ENCODE assay signal across 9 mouse cellular contexts in genomic region chr17:23542004-23542720, GRCm38 (mm10). TPM values are rescaled to one million over a fixed set of nuclear protein-coding genes. Genes with fewer than 3 reads are reported as not detected.
A peak's percentile ranks its signal among the peaks of the same experiment; 100 is the strongest.
DNase-seq lines count a peak whose midpoint lies in the region; ATAC-seq and TF ChIP-seq lines count a peak whose summit lies in the region.
"Had no signal": no experiment of that assay in that cellular context is flagged by ENCODE, and none has a peak within 500 bp of the region (broad histone marks: within the 10 kb centered on the region; RNA-seq: fewer than 3 reads in every experiment).

No protein-coding gene starts in this region.

- H3K27ac ChIP-seq in heart, embryonic 10.5 days: no peak overlapping the region
- no peak overlapping the region for H3K27ac ChIP-seq in embryonic facial prominence, embryonic 14.5 days (replicated peaks; ENCODE audit: low read depth, low read length)
- H3K27ac ChIP-seq in limb, embryonic 13.5 days: no peak overlapping the region
- no peak overlapping the region for H3K27ac ChIP-seq in stomach, embryonic 14.5 days (ENCODE audit: low read length)

- no peak overlapping the region for H3K9ac ChIP-seq in embryonic facial prominence, embryonic 14.5 days (ENCODE audit: low read depth, low read length)
- H3K9ac ChIP-seq in limb, embryonic 13.5 days: 0 out of 2 replicates have a peak overlapping the region, but pooled peaks have one; percentile 9
- no peak overlapping the region for H3K9ac ChIP-seq in stomach, embryonic 14.5 days (replicated peaks; ENCODE audit: low read depth, low read length)

- intact Hi-C loops in heart, postnatal 25 days (cut with DNase I): loop anchor here (10.0 kb wide), 1 partner anchor 347 kb away; the partner anchor contains the start of gene Zfp40

- peak overlapping the region; percentile 24 for H3K4me2 ChIP-seq in embryonic facial prominence, embryonic 14.5 days (ENCODE audit: low read depth, low read length)
- H3K4me2 ChIP-seq in limb, embryonic 13.5 days (replicated peaks): peak overlapping the region; percentile 50
- H3K4me2 ChIP-seq in stomach, embryonic 14.5 days (replicated peaks; ENCODE audit: low read depth, low read length): peak overlapping the region; percentile 23

- H3K27me3 ChIP-seq in heart, embryonic 10.5 days (ENCODE audit: insufficient read depth, poor library complexity, severe bottlenecking): 0 out of 2 replicates have a peak, but pooled peaks cover 7% of the 10 kb centered on the region
- H3K27me3 ChIP-seq in E14TG2a.4 (ENCODE audit: insufficient read depth, low read length): peaks cover 22% of the 10 kb centered on the region
- peaks cover 46% of the 10 kb centered on the region for H3K27me3 ChIP-seq in embryonic facial prominence, embryonic 14.5 days (replicated peaks; ENCODE audit: control insufficient read depth, insufficient read depth, low read length)
- peaks cover 53% of the 10 kb centered on the region for H3K27me3 ChIP-seq in limb, embryonic 13.5 days
- peaks cover 6% of the 10 kb centered on the region; the same call in 1 of the 2 replicates for H3K27me3 ChIP-seq in stomach, embryonic 14.5 days (ENCODE audit: control insufficient read depth, insufficient read depth, low read length)

- peak; percentile 74 for DNase-seq in heart, embryonic 10.5 days (ENCODE audit: low spot score)
- no peak for DNase-seq in heart, postnatal 25 days (ENCODE audit: low spot score)
- DNase-seq in embryonic facial prominence, embryonic 14.5 days (ENCODE audit: low spot score): no peak
- DNase-seq in ovary, postnatal 14 days (ENCODE audit: low spot score): no peak
- DNase-seq in right cerebral cortex, adult 18-20 months: no peak

- H3K36me3 ChIP-seq in heart, embryonic 10.5 days: no peaks in the 10 kb centered on the region
- no peaks in the 10 kb centered on the region for H3K36me3 ChIP-seq in E14TG2a.4 (ENCODE audit: insufficient read depth, low read length)
- H3K36me3 ChIP-seq in embryonic facial prominence, embryonic 14.5 days (ENCODE audit: control insufficient read depth, insufficient read depth, low read length): no peaks in the 10 kb centered on the region
- H3K36me3 ChIP-seq in limb, embryonic 13.5 days: no peaks in the 10 kb centered on the region
- H3K36me3 ChIP-seq in stomach, embryonic 14.5 days (ENCODE audit: control insufficient read depth, insufficient read depth, low read length): no peaks in the 10 kb centered on the region

- ATAC-seq in embryonic facial prominence, embryonic 14.5 days (ENCODE audit: low read depth): no peak
- ATAC-seq in limb, embryonic 13.5 days (ENCODE audit: low FRiP score, low read depth): no peak
- no peak for ATAC-seq in stomach, embryonic 14.5 days (ENCODE audit: insufficient number of reproducible peaks, insufficient read depth, low FRiP score, low read depth)

- H3K4me1 ChIP-seq in heart, embryonic 10.5 days: peaks cover 19% of the 10 kb centered on the region; the same call in 1 of the 2 replicates
- peaks cover 84% of the 10 kb centered on the region for H3K4me1 ChIP-seq in E14TG2a.4 (replicated peaks; ENCODE audit: low read depth, low read length)
- H3K4me1 ChIP-seq in embryonic facial prominence, embryonic 14.5 days (ENCODE audit: control insufficient read depth, insufficient read depth, low read length): 0 out of 2 replicates have a peak, but pooled peaks cover 10% of the 10 kb centered on the region
- peaks cover 20% of the 10 kb centered on the region for H3K4me1 ChIP-seq in limb, embryonic 13.5 days
- peaks cover 9% of the 10 kb centered on the region for H3K4me1 ChIP-seq in stomach, embryonic 14.5 days (ENCODE audit: control insufficient read depth, insufficient read depth, low read length)

- no peak for TF ChIP-seq CTCF in E14TG2a.4 (conservative IDR thresholded peaks at IDR 0.05; ENCODE audit: low read length)

- peak overlapping the region; percentile 50 for H3K4me3 ChIP-seq in heart, embryonic 10.5 days
- H3K4me3 ChIP-seq in E14TG2a.4 (replicated peaks; ENCODE audit: low read length): peak overlapping the region; percentile 67
- no peak overlapping the region for H3K4me3 ChIP-seq in embryonic facial prominence, embryonic 14.5 days (ENCODE audit: low read depth, low read length)
- peak overlapping the region; percentile 10; the same call in 1 of the 2 replicates for H3K4me3 ChIP-seq in limb, embryonic 13.5 days
- H3K4me3 ChIP-seq in stomach, embryonic 14.5 days (ENCODE audit: low read depth, low read length): no peak overlapping the region

- 9% methylated on average over 12 of the region's 12 CpGs for WGBS in heart, embryonic 10.5 days
- WGBS in embryonic facial prominence, embryonic 14.5 days: 13% methylated on average over 12 of the region's 12 CpGs
- 16% methylated on average over 12 of the region's 12 CpGs for WGBS in limb, embryonic 13.5 days
- 21% methylated on average over 12 of the region's 12 CpGs for WGBS in stomach, embryonic 14.5 days

- no peaks in the 10 kb centered on the region for H3K9me3 ChIP-seq in heart, embryonic 10.5 days
- no peaks in the 10 kb centered on the region for H3K9me3 ChIP-seq in E14TG2a.4 (ENCODE audit: low read length)
- no peaks in the 10 kb centered on the region for H3K9me3 ChIP-seq in embryonic facial prominence, embryonic 14.5 days (ENCODE audit: control insufficient read depth, low read length)
- no peaks in the 10 kb centered on the region for H3K9me3 ChIP-seq in limb, embryonic 13.5 days
- H3K9me3 ChIP-seq in stomach, embryonic 14.5 days (ENCODE audit: control insufficient read depth, low read depth, low read length): no peaks in the 10 kb centered on the region

RNA-seq across cellular contexts. Expression of gene Zfp213, which starts 21.9 kb away (rescaled TPM):
- 19.5 and 23.0 TPM in 2 replicates for polyA plus RNA-seq in heart, embryonic 10.5 days (2016; fragmentation: Nextera tagmentation; extraction: Ambion mirVana)
- total RNA-seq in heart, postnatal 25 days (2021): 1 to 10 TPM; 4.7 to 6.2 TPM
- 17.7 and 18.2 TPM in 2 replicates for polyA plus RNA-seq in embryonic facial prominence, embryonic 14.5 days (2014; fragmentation: Nextera tagmentation; extraction: Ambion mirVana)
- 21.0 and 21.7 TPM in 2 replicates for polyA plus RNA-seq in limb, embryonic 13.5 days (2015; fragmentation: Nextera tagmentation; extraction: Ambion mirVana)
- polyA plus RNA-seq in stomach, embryonic 14.5 days (2014; fragmentation: Nextera tagmentation; extraction: Ambion mirVana): 18.1 and 18.9 TPM in 2 replicates

RNA-seq across cellular contexts. Expression of gene Zfp13, which starts 57.1 kb away (rescaled TPM):
- 12.0 and 15.4 TPM in 2 replicates for polyA plus RNA-seq in heart, embryonic 10.5 days (2016; fragmentation: Nextera tagmentation; extraction: Ambion mirVana)
- total RNA-seq in heart, postnatal 25 days (2021): 1 to 10 TPM; 3.4 to 4.8 TPM
- polyA plus RNA-seq in embryonic facial prominence, embryonic 14.5 days (2014; fragmentation: Nextera tagmentation; extraction: Ambion mirVana): 11.6 and 11.7 TPM in 2 replicates
- 19.9 and 22.2 TPM in 2 replicates for polyA plus RNA-seq in limb, embryonic 13.5 days (2015; fragmentation: Nextera tagmentation; extraction: Ambion mirVana)
- 13.6 and 15.7 TPM in 2 replicates for polyA plus RNA-seq in stomach, embryonic 14.5 days (2014; fragmentation: Nextera tagmentation; extraction: Ambion mirVana)
- total RNA-seq: hematopoietic stem cell, adult 5-6 weeks had no signal

RNA-seq across cellular contexts. Expression of gene Zscan10, which starts 58.5 kb away (rescaled TPM):
- polyA plus RNA-seq in heart, embryonic 10.5 days (2016; fragmentation: Nextera tagmentation; extraction: Ambion mirVana): 0.10 and 0.21 TPM in 2 replicates
- not detected for total RNA-seq in heart, postnatal 25 days (2021)
- 0.14 TPM in 1 of 2 replicates, not detected in the other for polyA plus RNA-seq in embryonic facial prominence, embryonic 14.5 days (2014; fragmentation: Nextera tagmentation; extraction: Ambion mirVana)
- polyA plus RNA-seq in limb, embryonic 13.5 days (2015; fragmentation: Nextera tagmentation; extraction: Ambion mirVana): 0.56 and 0.57 TPM in 2 replicates
- 0.10 TPM in 1 of 2 replicates, not detected in the other for polyA plus RNA-seq in stomach, embryonic 14.5 days (2014; fragmentation: Nextera tagmentation; extraction: Ambion mirVana)
- total RNA-seq: hematopoietic stem cell, adult 5-6 weeks had no signal

Comparison
In these comparisons a context has a peak if more than half of its experiments do, and no peak if none do; other contexts are left out.
1. H3K4me3 ChIP-seq: peak in heart, embryonic 10.5 days (single experiment), E14TG2a.4 (single experiment) and limb, embryonic 13.5 days (single experiment); none in embryonic facial prominence, embryonic 14.5 days (single experiment) and stomach, embryonic 14.5 days (single experiment).
2. Peak in every context shown above with its lines, with median percentiles within 50 percentile points of each other: H3K4me2 ChIP-seq.